Mouse (Mus musculus) right cerebral cortex, postnatal 4 days (tissue): ENCODE measurements around the gene Fbxw10.

ENCODE experiments used
- DNase-seq: peaks from one replicate; pipeline ENCODE4 v3.0.0-alpha.2; 2022

Fbxw10 gene

GRCm38 (mm10) chr11:62846961-62847654 lies at the start of gene Fbxw10:
Gene Fbxw10, plus strand, starts transcription at chr11:62847069.
- no peak for DNase-seq

- no peak for DNase-seq
Measured at GRCm38 (mm10) chr11:62804119-62804518, 42.8 kb upstream of the Fbxw10 start.

GRCm38 (mm10) chr11:62807965-62808364 lies 38.9 kb upstream of the Fbxw10 start:
- DNase-seq: no peak

- no peak for DNase-seq
Measured at GRCm38 (mm10) chr11:62809201-62809600, 37.7 kb upstream of the Fbxw10 start.

- no peak for DNase-seq
Measured at GRCm38 (mm10) chr11:62812268-62812667, 34.6 kb upstream of the Fbxw10 start.

- DNase-seq: no peak
Measured at GRCm38 (mm10) chr11:62813497-62813896, 33.4 kb upstream of the Fbxw10 start.

GRCm38 (mm10) chr11:62813970-62814624 lies 32.8 kb upstream of the Fbxw10 start:
- no peak for DNase-seq

GRCm38 (mm10) chr11:62814625-62815024 lies 32.2 kb upstream of the Fbxw10 start:
- no peak for DNase-seq

- DNase-seq: no peak
Measured at GRCm38 (mm10) chr11:62815438-62815837, 31.4 kb upstream of the Fbxw10 start.

- no peak for DNase-seq
Measured at GRCm38 (mm10) chr11:62816591-62816990, 30.3 kb upstream of the Fbxw10 start.

- DNase-seq: no peak
Measured at GRCm38 (mm10) chr11:62819059-62819686, 27.7 kb upstream of the Fbxw10 start.

GRCm38 (mm10) chr11:62820059-62820541 lies 26.8 kb upstream of the Fbxw10 start, which contains the start of gene Trim16:
Gene Trim16, plus strand, starts transcription at chr11:62820231.
- DNase-seq: peak; percentile 48

- DNase-seq: peak; percentile 4
Measured at GRCm38 (mm10) chr11:62820661-62821437, 26.0 kb upstream of the Fbxw10 start.

GRCm38 (mm10) chr11:62821893-62822292 lies 25.0 kb upstream of the Fbxw10 start:
- no peak for DNase-seq

- no peak for DNase-seq
Measured at GRCm38 (mm10) chr11:62824211-62824610, 22.7 kb upstream of the Fbxw10 start.

- no peak for DNase-seq
Measured at GRCm38 (mm10) chr11:62825222-62826105, 21.4 kb upstream of the Fbxw10 start.

GRCm38 (mm10) chr11:62826106-62826733 lies 20.6 kb upstream of the Fbxw10 start:
- DNase-seq: no peak

- DNase-seq: no peak
Measured at GRCm38 (mm10) chr11:62827135-62827534, 19.7 kb upstream of the Fbxw10 start.

GRCm38 (mm10) chr11:62827911-62828310 lies 19.0 kb upstream of the Fbxw10 start:
- DNase-seq: no peak

GRCm38 (mm10) chr11:62830387-62830786 lies 16.5 kb upstream of the Fbxw10 start:
- no peak for DNase-seq

- DNase-seq: no peak
Measured at GRCm38 (mm10) chr11:62831906-62832305, 15.0 kb upstream of the Fbxw10 start.
